Mouse (Mus musculus) hindbrain, postnatal 0 days (tissue): ENCODE data around the gene Acoxl. TPM values are rescaled to one million over a fixed set of nuclear protein-coding genes. Genes with fewer than 3 reads are reported as not detected.
A peak's percentile ranks its signal among the peaks of the same experiment; 100 is the strongest.

Experiments used
- ATAC-seq: fragments of 200-750 bp; cut with Nextera tagmentation; 2 replicates; pipeline ENCODE4 v1.8.0; 2017; ENCODE audit warnings: mild to moderate bottlenecking, moderate TSS enrichment, moderate library complexity
- DNase-seq: peaks from one replicate; pipeline ENCODE4 v3.0.0-alpha.2; 2015; ENCODE audit warnings: low spot score
- H3K27ac ChIP-seq: fragments of 300-500 bp; sonication (generic); 2 replicates; pipeline ENCODE4 v1.5.1; 2014; ENCODE audit warnings: mild to moderate bottlenecking
- H3K27me3 ChIP-seq: fragments of 300-500 bp; sonication (generic); 2 replicates; pipeline ENCODE4 v1.6.1; 2014; ENCODE audit warnings: low read length, mixed read lengths; ENCODE audit not compliant: insufficient read depth
- H3K36me3 ChIP-seq: fragments of 300-500 bp; sonication (generic); 2 replicates; pipeline ENCODE4 v1.6.1; 2014; ENCODE audit warnings: low read length, mixed read lengths; ENCODE audit not compliant: insufficient read depth
- H3K4me1 ChIP-seq: fragments of 300-500 bp; sonication (generic); 2 replicates; pipeline ENCODE4 v1.6.1; 2014; ENCODE audit warnings: antibody characterized with exemption, low read length, mixed read lengths; ENCODE audit not compliant: insufficient read depth
- H3K4me2 ChIP-seq: fragments of 300-500 bp; sonication (generic); 2 replicates; pipeline ENCODE4 v1.6.1; 2014; ENCODE audit warnings: low read depth, mild to moderate bottlenecking, low read length, moderate library complexity, mixed read lengths
- H3K4me3 ChIP-seq: fragments of 300-500 bp; sonication (generic); 2 replicates; pipeline ENCODE4 v1.5.1; 2014; ENCODE audit warnings: low read length
- H3K9ac ChIP-seq: fragments of 300-500 bp; sonication (generic); replicated peaks from 2 replicates; pipeline ENCODE4 v1.6.1; 2014; ENCODE audit warnings: mild to moderate bottlenecking, low read length, moderate library complexity, mixed read lengths
- H3K9me3 ChIP-seq: fragments of 300-500 bp; sonication (generic); 2 replicates; pipeline ENCODE4 v1.6.1; 2016; ENCODE audit warnings: low read length, mixed read lengths
- CTCF ChIP-seq: IDR thresholded peaks from 2 replicates; pipeline ENCODE4 v1.5.1; 2016; ENCODE audit warnings: antibody characterized with exemption, control low read depth, low read depth
- WGBS: fragments of 180-500 bp; shearing (Covaris S2); extraction: QIAGEN DNeasy Blood & Tissue Kit; methylation state at CpG from one replicate; pipeline ENCODE4 v1.1.7; 2014; 5-methylcytosine and 5-hydroxymethylcytosine counted together
- polyA plus RNA-seq: library from polyadenylated mRNA; unstranded; fragments of >200 nt; fragmentation: Nextera tagmentation; extraction: Ambion mirVana; gene quantifications from 2 replicates; pipeline ENCODE4 v1.2.1, GENCODE M21; 2015
- total RNA-seq: library from RNA; depleted of rRNA; stranded (reverse); fragments of >200 nt; gene quantifications from 2 replicates; pipeline ENCODE4 v1.2.3, GENCODE M21; 2014

The Acoxl gene
- total and polyA plus RNA-seq, 2 experiments from 2014 or later, result 0.29 to 0.47 TPM

- DNase-seq, result no peak
- 92% methylated on average over 1 of the region's 1 CpGs for WGBS
These were observed 153.0 kb downstream of the Acoxl start for GRCm38 (mm10) chr2:127991656-127992055.

DNA sequence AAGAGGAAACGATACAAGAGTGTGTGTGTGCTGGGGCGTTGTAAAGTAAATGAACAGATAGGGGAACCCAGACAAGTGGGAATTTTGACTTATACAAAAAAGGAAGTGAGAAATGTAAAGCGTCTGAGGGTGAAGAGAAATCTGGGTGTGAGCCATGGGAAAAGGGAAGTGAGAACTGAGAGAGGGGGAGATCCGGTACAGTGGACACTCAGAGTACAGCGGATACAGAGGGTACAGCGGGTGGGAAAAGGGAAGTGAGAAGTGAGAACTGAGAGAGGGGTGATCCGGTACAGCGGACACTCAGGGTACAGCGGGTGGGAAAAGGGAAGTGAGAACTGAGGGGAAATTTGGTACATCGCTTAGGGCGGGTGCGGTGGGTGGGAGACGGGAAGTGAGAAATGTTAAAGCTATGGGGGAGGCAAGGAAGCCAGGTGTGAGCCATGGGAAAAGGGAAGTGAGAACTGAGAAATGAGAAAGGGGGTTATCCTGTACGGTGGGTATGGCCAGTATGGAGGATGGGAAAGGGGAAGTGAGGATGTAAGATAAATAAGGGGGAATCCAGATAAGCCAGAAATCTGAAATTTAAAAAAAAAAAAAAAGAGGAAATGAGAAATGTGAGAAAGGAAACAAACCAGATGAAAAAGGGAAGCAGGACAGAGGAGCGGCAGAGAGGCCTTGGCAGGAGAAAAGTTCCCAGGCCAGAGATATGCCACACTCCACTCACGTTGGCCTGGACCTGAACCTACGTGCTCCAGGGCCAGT, 170.2 kb downstream of the Acoxl start:
- H3K36me3 ChIP-seq, result no peaks in the 10 kb centered on the region
- no peak overlapping the region for H3K4me3 ChIP-seq
- H3K27ac ChIP-seq, result no peak overlapping the region
- no peaks in the 10 kb centered on the region for H3K27me3 ChIP-seq
- H3K4me1 ChIP-seq, result no peaks in the 10 kb centered on the region
- ATAC-seq, result no peak
- H3K9ac ChIP-seq, result no peak overlapping the region
- 91% methylated on average over 17 of the region's 17 CpGs for WGBS
- no peak for DNase-seq
- H3K4me2 ChIP-seq, result no peak overlapping the region
- TF ChIP-seq CTCF, result no peak
- no peaks in the 10 kb centered on the region for H3K9me3 ChIP-seq

More at GRCm38 (mm10) chr2:127991656-127992055, 153.0 kb downstream of the Acoxl start:
- Histone ChIP-seq H3K36me3 (no peaks in the 10 kb centered on the region), H3K9ac (no peak overlapping the region), H3K27ac (no peak overlapping the region), H3K27me3 (no peaks in the 10 kb centered on the region), H3K4me2 (no peak overlapping the region), H3K4me1 (no peaks in the 10 kb centered on the region), H3K4me3 (no peak overlapping the region), H3K9me3 (no peaks in the 10 kb centered on the region)
- ATAC-seq, result no peak
- no peak for TF ChIP-seq CTCF

DNA sequence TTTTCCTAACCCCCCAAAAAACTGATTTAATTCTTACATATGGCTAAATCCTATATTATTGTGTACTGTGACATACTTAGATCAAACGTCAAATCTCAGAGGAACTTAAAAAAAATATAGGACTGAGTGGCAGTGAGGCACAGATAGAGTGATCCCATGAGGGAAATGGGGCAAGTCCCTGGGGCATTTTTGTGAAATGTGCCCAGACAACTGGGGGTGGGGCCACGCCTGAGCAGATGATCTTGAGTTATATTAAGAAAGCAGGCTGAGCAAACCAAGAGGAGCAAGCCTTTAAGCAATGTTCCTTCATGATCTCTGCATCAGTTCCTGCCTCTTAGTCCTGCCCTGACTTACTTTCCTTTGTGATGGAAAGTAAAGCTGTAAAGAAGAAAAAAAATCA, 175.9 kb downstream of the Acoxl start:
- DNase-seq, result no peak
- Histone ChIP-seq H3K27ac (no peak overlapping the region), H3K36me3 (no peaks in the 10 kb centered on the region), H3K4me3 (no peak overlapping the region), H3K9ac (no peak overlapping the region), H3K27me3 (no peaks in the 10 kb centered on the region), H3K9me3 (no peaks in the 10 kb centered on the region), H3K4me2 (no peak overlapping the region), H3K4me1 (no peaks in the 10 kb centered on the region)
- TF ChIP-seq CTCF, result no peak
- ATAC-seq, result no peak
- 72% methylated on average over 2 of the region's 2 CpGs for WGBS

DNA sequence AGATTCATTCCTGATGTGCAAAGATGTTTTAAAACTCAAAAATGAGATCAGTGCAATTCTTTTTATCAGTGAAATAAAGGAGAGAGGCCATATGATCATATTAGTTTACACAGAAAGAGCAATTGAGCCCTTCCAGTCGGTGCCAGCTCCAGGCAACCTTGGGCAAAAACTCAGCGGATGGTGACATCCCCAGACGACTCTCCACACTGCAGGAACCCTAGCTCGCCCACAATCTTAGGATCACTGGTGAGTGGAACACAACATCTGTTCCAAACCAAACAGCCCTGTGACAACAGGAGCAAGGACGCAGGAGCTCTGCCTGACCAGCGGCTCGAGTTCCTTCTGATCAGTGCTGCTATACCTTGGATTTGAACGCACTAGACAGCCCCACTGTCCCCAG, 176.9 kb downstream of the Acoxl start:
- no peak overlapping the region for H3K9ac ChIP-seq
- H3K9me3 ChIP-seq, result no peaks in the 10 kb centered on the region
- no peaks in the 10 kb centered on the region for H3K4me1 ChIP-seq
- no peak overlapping the region for H3K4me2 ChIP-seq
- ATAC-seq (no peak), DNase-seq (no peak)
- H3K36me3 ChIP-seq, result no peaks in the 10 kb centered on the region
- no peak overlapping the region for H3K4me3 ChIP-seq
- H3K27me3 ChIP-seq, result no peaks in the 10 kb centered on the region
- no peak for TF ChIP-seq CTCF
- 71% methylated on average over 8 of the region's 8 CpGs for WGBS
- H3K27ac ChIP-seq, result no peak overlapping the region

DNA sequence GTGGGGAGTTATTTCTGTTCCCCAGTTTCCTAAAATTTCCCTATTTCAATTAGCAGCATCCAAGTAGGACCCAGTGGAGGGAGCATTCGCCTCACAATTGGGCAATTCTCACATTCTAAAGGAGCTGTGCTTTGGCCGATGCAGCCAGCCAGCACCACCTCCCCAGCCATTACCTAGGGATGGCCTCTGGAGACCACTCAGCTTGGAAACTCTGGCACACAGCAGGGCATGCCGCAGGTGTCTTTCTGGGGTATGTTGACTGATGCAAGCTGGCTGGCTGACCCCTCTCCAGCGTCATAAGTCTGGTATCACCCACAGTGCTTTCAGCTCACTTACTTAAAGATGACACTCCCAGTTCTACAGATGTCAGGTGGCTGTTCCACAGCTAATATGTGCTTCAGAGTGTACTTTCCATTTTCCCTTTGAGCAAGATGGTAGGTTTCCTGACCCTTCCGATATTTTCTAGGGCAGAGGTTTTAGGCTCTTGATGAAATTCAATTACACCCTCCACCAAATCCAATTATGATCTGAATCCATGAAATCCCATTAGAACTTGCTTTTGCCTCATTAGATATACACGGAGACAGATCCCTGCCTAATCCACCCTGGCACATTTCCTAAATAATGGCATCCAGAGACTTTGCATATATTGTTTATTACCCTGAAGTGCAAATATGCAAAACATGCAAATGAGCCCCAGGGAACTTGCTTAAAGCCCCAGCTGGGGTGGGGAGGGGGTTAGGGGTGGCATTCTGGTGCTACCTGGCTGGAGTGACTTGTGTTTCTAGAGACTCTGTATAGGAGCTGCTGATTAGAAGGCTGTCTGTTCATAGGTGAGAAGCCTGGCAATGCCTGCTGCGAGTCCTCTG, 181.6 kb downstream of the Acoxl start:
- ATAC-seq (no peak; the same call in 1 of the 2 replicates), DNase-seq (peak; percentile 63)
- Histone ChIP-seq H3K9me3 (no peaks in the 10 kb centered on the region), H3K9ac (no peak overlapping the region), H3K4me2 (no peak overlapping the region), H3K27ac (peak overlapping the region; percentile 16; the same call in 1 of the 2 replicates), H3K27me3 (no peaks in the 10 kb centered on the region), H3K4me3 (no peak overlapping the region), H3K36me3 (no peaks in the 10 kb centered on the region), H3K4me1 (no peaks in the 10 kb centered on the region)
- no peak for TF ChIP-seq CTCF
- WGBS, result 33% methylated on average over 7 of the region's 7 CpGs

DNA sequence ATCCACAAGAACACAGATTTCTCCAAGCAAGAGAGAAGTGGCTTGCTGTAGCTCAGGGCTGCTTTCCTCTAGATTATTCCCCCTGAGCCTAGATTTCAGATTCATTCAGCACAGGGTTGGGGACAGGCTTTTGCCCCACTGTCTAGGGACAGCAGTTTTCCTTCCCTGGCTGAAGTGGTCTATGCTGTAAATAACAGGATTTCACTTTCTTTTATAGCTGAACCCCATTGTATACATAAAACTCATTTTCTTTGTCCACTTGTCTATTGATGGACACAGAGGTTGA, 182.2 kb downstream of the Acoxl start:
- no peak overlapping the region for H3K4me3 ChIP-seq
- H3K9ac ChIP-seq, result no peak overlapping the region
- ATAC-seq (no peak), DNase-seq (no peak)
- H3K27me3 ChIP-seq, result no peaks in the 10 kb centered on the region
- TF ChIP-seq CTCF, result no peak
- H3K27ac ChIP-seq, result peak overlapping the region; percentile 16; the same call in 1 of the 2 replicates
- H3K9me3 ChIP-seq, result no peaks in the 10 kb centered on the region
- H3K4me2 ChIP-seq, result no peak overlapping the region
- H3K4me1 ChIP-seq, result no peaks in the 10 kb centered on the region
- H3K36me3 ChIP-seq, result no peaks in the 10 kb centered on the region

GRCm38 (mm10) chr2:128023855-128024254, 185.2 kb downstream of the Acoxl start:
- no peaks in the 10 kb centered on the region for H3K9me3 ChIP-seq
- H3K9ac ChIP-seq, result no peak overlapping the region
- no peak for TF ChIP-seq CTCF
- H3K27me3 ChIP-seq, result no peaks in the 10 kb centered on the region
- no peaks in the 10 kb centered on the region for H3K4me1 ChIP-seq
- 86% methylated on average over 2 of the region's 2 CpGs for WGBS
- no peak for ATAC-seq
- H3K36me3 ChIP-seq, result no peaks in the 10 kb centered on the region
- H3K4me3 ChIP-seq, result no peak overlapping the region
- H3K4me2 ChIP-seq, result no peak overlapping the region
- no peak overlapping the region for H3K27ac ChIP-seq
- DNase-seq, result no peak
